ENCODE assay signal across 10 mouse cellular contexts in genomic region chr3:20661883-20662282, GRCm38 (mm10).
A peak's percentile ranks its signal among the peaks of the same experiment; 100 is the strongest.
DNase-seq lines count a peak whose midpoint lies in the region; ATAC-seq lines count a peak whose summit lies in the region.
"Had no signal": no experiment of that assay in that cellular context is flagged by ENCODE, and none has a peak within 500 bp of the region (broad histone marks: within the 10 kb centered on the region; RNA-seq: fewer than 3 reads in every experiment).

No protein-coding gene starts in this region.

- no peaks in the 10 kb centered on the region for H3K27me3 ChIP-seq in midbrain, embryonic 16.5 days (ENCODE audit: control insufficient read depth, insufficient read depth, low read depth, low read length)
- H3K27me3 ChIP-seq: embryonic facial prominence, embryonic 15.5 days had no signal

- 46% methylated on average over 1 of the region's 1 CpGs for WGBS in midbrain, embryonic 16.5 days

- H3K27ac ChIP-seq in midbrain, embryonic 16.5 days (ENCODE audit: low read length), result no peak overlapping the region
- H3K27ac ChIP-seq: embryonic facial prominence, embryonic 15.5 days; macrophage had no signal

- no peak overlapping the region for H3K9ac ChIP-seq in midbrain, embryonic 16.5 days (ENCODE audit: low read depth, low read length)
- H3K9ac ChIP-seq: embryonic facial prominence, embryonic 15.5 days had no signal

- peaks cover 6% of the 10 kb centered on the region; the same call in 1 of the 2 replicates for H3K4me1 ChIP-seq in midbrain, embryonic 16.5 days (ENCODE audit: control insufficient read depth, insufficient read depth, low read length)
- H3K4me1 ChIP-seq: embryonic facial prominence, embryonic 15.5 days had no signal

- H3K36me3 ChIP-seq in midbrain, embryonic 16.5 days (ENCODE audit: control insufficient read depth, insufficient read depth, low read length), result no peaks in the 10 kb centered on the region
- H3K36me3 ChIP-seq: embryonic facial prominence, embryonic 15.5 days had no signal

- DNase-seq in layer of hippocampus, adult 11-12 months (ENCODE audit: low spot score), result peak; percentile 28
- no peak for DNase-seq in layer of hippocampus, postnatal 14 days (ENCODE audit: low spot score in 2 of 2)
- DNase-seq in embryo, embryonic 10.5 days (ENCODE audit: low spot score), result peak; percentile 50
- peak; percentile 63 for DNase-seq in heart, postnatal 4 days
- DNase-seq in adrenal gland, adult (ENCODE audit: inconsistent age in 2 of 2, low spot score in 1 of 2), result no peak
- DNase-seq in thymus, postnatal 36 days, result no peak

- peak; percentile 71; the same call in 1 of the 2 replicates for ATAC-seq in midbrain, embryonic 16.5 days
- ATAC-seq in erythroblast, adult 5-6 weeks (replicated peaks; ENCODE audit: low FRiP score, poor library complexity, severe bottlenecking), result no peak

- no peak overlapping the region for H3K4me3 ChIP-seq in midbrain, embryonic 16.5 days (ENCODE audit: low read depth, low read length)
- H3K4me3 ChIP-seq: embryonic facial prominence, embryonic 15.5 days had no signal

- H3K9me3 ChIP-seq in midbrain, embryonic 16.5 days (replicated peaks; ENCODE audit: control insufficient read depth, low read length, poor library complexity, severe bottlenecking), result no peaks in the 10 kb centered on the region
- H3K9me3 ChIP-seq: embryonic facial prominence, embryonic 15.5 days had no signal

- H3K4me2 ChIP-seq in midbrain, embryonic 16.5 days (ENCODE audit: low read length), result no peak overlapping the region
- H3K4me2 ChIP-seq: embryonic facial prominence, embryonic 15.5 days had no signal

Comparison
In these comparisons a context has a peak if more than half of its experiments do, and no peak if none do; other contexts are left out.
1. DNase-seq: peak in layer of hippocampus, adult 11-12 months (single experiment), embryo, embryonic 10.5 days (single experiment) and heart, postnatal 4 days (single experiment); none in layer of hippocampus, postnatal 14 days (0 of 2), adrenal gland, adult (0 of 2) and thymus, postnatal 36 days (0 of 2).